Mouse (Mus musculus) brown adipose tissue, adult 24 weeks (tissue): ENCODE data around the gene Ctcf. TPM values are rescaled to one million over a fixed set of nuclear protein-coding genes. Genes with fewer than 3 reads are reported as not detected.
A peak's percentile ranks its signal among the peaks of the same experiment; 100 is the strongest.

Source experiments
- H3K27ac ChIP-seq: fragments of 200-500 bp; replicated peaks from 2 replicates; pipeline ENCODE4 v1.5.1; 2012; ENCODE audit warnings: low read depth, mild to moderate bottlenecking, low read length
- H3K4me1 ChIP-seq: fragments of 200-500 bp; 2 replicates; pipeline ENCODE4 v1.6.1; 2012; ENCODE audit warnings: low read length, mixed read lengths; ENCODE audit not compliant: control insufficient read depth, insufficient read depth, insufficient read length
- H3K4me3 ChIP-seq: fragments of 200-500 bp; 2 replicates; pipeline ENCODE4 v1.5.1; 2012; ENCODE audit warnings: low read depth, mild to moderate bottlenecking, low read length, moderate library complexity; ENCODE audit not compliant: insufficient read depth
- polyA plus RNA-seq: library from polyadenylated mRNA; stranded (reverse); fragments of >200 nt; gene quantifications from 2 replicates; pipeline ENCODE4 v1.2.4, GENCODE M21; 2012; ENCODE audit not compliant: missing spikeins, insufficient read depth, insufficient read length

Ctcf gene
- polyA plus RNA-seq, 1 experiment, result 22.9 TPM

- Histone ChIP-seq H3K4me3 (no peak overlapping the region), H3K4me1 (peaks cover 4% of the 10 kb centered on the region; the same call in 1 of the 2 replicates), H3K27ac (peak overlapping the region; percentile 1; the same call in 1 of the 2 replicates)
Measured at GRCm38 (mm10) chr8:105623679-105624245, 12.6 kb upstream of the Ctcf start.

GRCm38 (mm10) chr8:105624401-105624800 is 12.0 kb upstream of the Ctcf start:
- H3K4me1 ChIP-seq, result peaks cover 4% of the 10 kb centered on the region; the same call in 1 of the 2 replicates
- no peak overlapping the region for H3K27ac ChIP-seq
- H3K4me3 ChIP-seq, result no peak overlapping the region

- no peak overlapping the region for H3K4me3 ChIP-seq
- H3K27ac ChIP-seq, result no peak overlapping the region
- peaks cover 4% of the 10 kb centered on the region; the same call in 1 of the 2 replicates for H3K4me1 ChIP-seq
Measured at GRCm38 (mm10) chr8:105624831-105625230, 11.5 kb upstream of the Ctcf start.

GRCm38 (mm10) chr8:105626086-105626485 is 10.3 kb upstream of the Ctcf start:
- no peak overlapping the region for H3K27ac ChIP-seq
- no peak overlapping the region for H3K4me3 ChIP-seq
- peaks cover 4% of the 10 kb centered on the region; the same call in 1 of the 2 replicates for H3K4me1 ChIP-seq

GRCm38 (mm10) chr8:105629337-105629736 is 7.0 kb upstream of the Ctcf start:
- no peak overlapping the region for H3K4me3 ChIP-seq
- no peak overlapping the region for H3K27ac ChIP-seq
- no peaks in the 10 kb centered on the region for H3K4me1 ChIP-seq

- Histone ChIP-seq H3K4me1 (peaks cover 6% of the 10 kb centered on the region; the same call in 1 of the 2 replicates), H3K27ac (no peak overlapping the region), H3K4me3 (peak overlapping the region; percentile 70; the same call in 1 of the 2 replicates)
Measured at GRCm38 (mm10) chr8:105634771-105635458, 1.5 kb upstream of the Ctcf start.

GRCm38 (mm10) chr8:105635481-105635880 is 887 bp upstream of the Ctcf start:
- Histone ChIP-seq H3K27ac (peak overlapping the region; percentile 62; the same call in 1 of the 2 replicates), H3K4me3 (peak overlapping the region; percentile 70), H3K4me1 (peaks cover 6% of the 10 kb centered on the region; the same call in 1 of the 2 replicates)

GRCm38 (mm10) chr8:105636963-105637510 is 669 bp downstream of the Ctcf start, which contains the start of gene Agrp:
Gene Agrp, minus strand, starts transcription at chr8:105637393.
- H3K4me1 ChIP-seq, result peaks cover 6% of the 10 kb centered on the region; the same call in 1 of the 2 replicates
- peak within 1 kb of the TSS; percentile 94 for H3K27ac ChIP-seq
- peak within 1 kb of the TSS; percentile 99 for H3K4me3 ChIP-seq

GRCm38 (mm10) chr8:105637601-105638041 is 1.3 kb downstream of the Ctcf start:
- H3K27ac ChIP-seq, result peak overlapping the region; percentile 94
- H3K4me3 ChIP-seq, result peak overlapping the region; percentile 99
- H3K4me1 ChIP-seq, result peaks cover 6% of the 10 kb centered on the region

GRCm38 (mm10) chr8:105638510-105638909 is 2.1 kb downstream of the Ctcf start:
- 0 out of 2 replicates have a peak overlapping the region, but pooled peaks have one; percentile 8 for H3K4me3 ChIP-seq
- H3K27ac ChIP-seq, result no peak overlapping the region
- peaks cover 6% of the 10 kb centered on the region for H3K4me1 ChIP-seq

- Histone ChIP-seq H3K4me1 (peaks cover 6% of the 10 kb centered on the region), H3K4me3 (no peak overlapping the region), H3K27ac (no peak overlapping the region)
Measured at GRCm38 (mm10) chr8:105639835-105640234, 3.5 kb downstream of the Ctcf start.

GRCm38 (mm10) chr8:105640511-105640910 is 4.1 kb downstream of the Ctcf start:
- Histone ChIP-seq H3K4me1 (peaks cover 6% of the 10 kb centered on the region), H3K27ac (no peak overlapping the region), H3K4me3 (no peak overlapping the region)

GRCm38 (mm10) chr8:105645205-105645604 is 8.8 kb downstream of the Ctcf start:
- no peak overlapping the region for H3K4me3 ChIP-seq
- no peaks in the 10 kb centered on the region; the same call in 1 of the 2 replicates for H3K4me1 ChIP-seq
- H3K27ac ChIP-seq, result no peak overlapping the region

GRCm38 (mm10) chr8:105648929-105649328 is 12.6 kb downstream of the Ctcf start:
- Histone ChIP-seq H3K27ac (no peak overlapping the region), H3K4me1 (no peaks in the 10 kb centered on the region), H3K4me3 (no peak overlapping the region)

GRCm38 (mm10) chr8:105657641-105658040 is 21.3 kb downstream of the Ctcf start:
- Histone ChIP-seq H3K4me3 (no peak overlapping the region), H3K4me1 (no peaks in the 10 kb centered on the region), H3K27ac (no peak overlapping the region)
